Mouse (Mus musculus) G1E (cell line): Measurements from ENCODE around the gene Rasgef1b. TPM values are rescaled to one million over a fixed set of nuclear protein-coding genes. Genes with fewer than 3 reads are reported as not detected.

Experiments
- ATAC-seq: 2 replicates; pipeline ENCODE4 v1.8.0; 2016; ENCODE audit warnings: mild to moderate bottlenecking; ENCODE audit not compliant: insufficient number of reproducible peaks, poor library complexity, low FRiP score, severe bottlenecking; ENCODE audit errors: extremely low read depth
- DNase-seq: peaks from one replicate; pipeline ENCODE4 v3.0.0; 2012; ENCODE audit warnings: low spot score
- H3K27me3 ChIP-seq: 2 replicates; pipeline ENCODE4 v1.6.1; 2012; ENCODE audit warnings: mild to moderate bottlenecking, low read length, inconsistent platforms; ENCODE audit not compliant: insufficient read depth
- H3K36me3 ChIP-seq: replicated peaks from 2 replicates; pipeline ENCODE3; 2012; ENCODE audit warnings: mild to moderate bottlenecking, inconsistent platforms
- H3K4me1 ChIP-seq: 2 replicates; pipeline ENCODE4 v1.6.1; 2012; ENCODE audit warnings: low read depth, low read length, inconsistent platforms, mixed read lengths; ENCODE audit not compliant: insufficient read depth
- H3K4me3 ChIP-seq: 2 replicates; pipeline ENCODE4 v1.5.1; 2012; ENCODE audit warnings: low read depth, mild to moderate bottlenecking, inconsistent platforms, low read length, moderate library complexity, mixed read lengths
- H3K9me3 ChIP-seq: replicated peaks from 2 replicates; pipeline ENCODE4 v1.6.1; 2012; ENCODE audit warnings: inconsistent platforms
- CTCF ChIP-seq: IDR thresholded peaks from 2 replicates; pipeline ENCODE4 v1.5.1; 2012; ENCODE audit warnings: low read depth, low read length, inconsistent platforms, mixed read lengths
- GATA1 ChIP-seq: IDR thresholded peaks from 2 replicates; pipeline ENCODE4 v1.6.1; 2012; ENCODE audit warnings: borderline replicate concordance, low read length, inconsistent platforms, mixed read lengths
- GATA2 ChIP-seq: IDR thresholded peaks from 2 replicates; pipeline ENCODE4 v1.6.1; 2012; ENCODE audit warnings: low read depth, low read length, inconsistent platforms, borderline replicate concordance
- POLR2AphosphoS5 ChIP-seq: IDR thresholded peaks from 2 replicates; pipeline ENCODE4 v1.6.1; 2012; ENCODE audit warnings: low read depth, low read length, inconsistent platforms; ENCODE audit not compliant: insufficient replicate concordance
- TAL1 ChIP-seq: conservative IDR thresholded peaks from 2 replicates; pipeline ENCODE4 v1.6.1; 2012; ENCODE audit warnings: low read depth, low read length, inconsistent platforms, mixed read lengths
- polyA plus RNA-seq: library from polyadenylated mRNA; stranded (reverse); fragments of >175 nt; gene quantifications from 2 replicates; pipeline ENCODE4 v1.2.3, GENCODE M21; 2012
- total RNA-seq, 2 experiments: library from RNA; stranded (forward) in 1 of 2; stranded (reverse) in 1 of 2; fragments of 200-1000 nt in 1 of 2; fragments of >200 nt in 1 of 2; fragmentation: Nextera tagmentation in 1 of 2; gene quantifications; 2 replicates each; pipeline ENCODE4 v1.2.3; 2014 to 2017

Gene Rasgef1b
- total and polyA plus RNA-seq, 3 experiments = 0.38 TPM; not detected in 2

- H3K27me3 ChIP-seq = no peaks in the 10 kb centered on the region
- H3K4me1 ChIP-seq = no peaks in the 10 kb centered on the region
- no peak for TF ChIP-seq GATA1
- TF ChIP-seq TAL1 = no peak
- TF ChIP-seq GATA2 = no peak
- no peak for TF ChIP-seq CTCF
- ATAC-seq (no peak), DNase-seq (no peak)
- H3K36me3 ChIP-seq = no peaks in the 10 kb centered on the region
- peaks cover 69% of the 10 kb centered on the region for H3K9me3 ChIP-seq
- H3K4me3 ChIP-seq = no peak overlapping the region
Measured at GRCm38 (mm10) chr5:99479263-99480077, 249.4 kb downstream of the Rasgef1b start.

GRCm38 (mm10) chr5:99478716-99479115 lies 250.1 kb downstream of the Rasgef1b start:
- no peak overlapping the region for H3K4me3 ChIP-seq
- H3K36me3 ChIP-seq = no peaks in the 10 kb centered on the region
- ATAC-seq (no peak), DNase-seq (no peak)
- H3K27me3 ChIP-seq = no peaks in the 10 kb centered on the region
- TF ChIP-seq POLR2AphosphoS5 (no peak), GATA2 (no peak), GATA1 (no peak), CTCF (no peak)
- H3K9me3 ChIP-seq = peaks cover 67% of the 10 kb centered on the region
- no peaks in the 10 kb centered on the region for H3K4me1 ChIP-seq

- ATAC-seq = no peak
- Histone ChIP-seq H3K9me3 (peaks cover 65% of the 10 kb centered on the region), H3K27me3 (no peaks in the 10 kb centered on the region), H3K4me1 (no peaks in the 10 kb centered on the region), H3K36me3 (no peaks in the 10 kb centered on the region), H3K4me3 (no peak overlapping the region)
- TF ChIP-seq GATA1 (no peak), POLR2AphosphoS5 (no peak), GATA2 (no peak), CTCF (no peak)
- no peak for DNase-seq
Measured at GRCm38 (mm10) chr5:99477420-99477815, 251.4 kb downstream of the Rasgef1b start.

GRCm38 (mm10) chr5:99476640-99477419 lies 252.0 kb downstream of the Rasgef1b start:
- ATAC-seq = no peak

GRCm38 (mm10) chr5:99472607-99473335 lies 256.1 kb downstream of the Rasgef1b start:
- H3K36me3 ChIP-seq = no peaks in the 10 kb centered on the region
- no peak for ATAC-seq
- no peak overlapping the region for H3K4me3 ChIP-seq
- H3K9me3 ChIP-seq = peaks cover 46% of the 10 kb centered on the region
- H3K27me3 ChIP-seq = no peaks in the 10 kb centered on the region
- DNase-seq = no peak
- no peak for TF ChIP-seq POLR2AphosphoS5
- no peak for TF ChIP-seq CTCF
- TF ChIP-seq GATA1 = no peak
- TF ChIP-seq GATA2 = no peak
- no peak for TF ChIP-seq TAL1
- no peaks in the 10 kb centered on the region for H3K4me1 ChIP-seq

More at GRCm38 (mm10) chr5:99476640-99477419, 252.0 kb downstream of the Rasgef1b start:
- Histone ChIP-seq H3K9me3 (peaks cover 59% of the 10 kb centered on the region), H3K36me3 (no peaks in the 10 kb centered on the region), H3K4me1 (no peaks in the 10 kb centered on the region), H3K4me3 (no peak overlapping the region), H3K27me3 (no peaks in the 10 kb centered on the region)
- DNase-seq = no peak
- TF ChIP-seq POLR2AphosphoS5 = no peak
- no peak for TF ChIP-seq TAL1
- no peak for TF ChIP-seq GATA1
- no peak for TF ChIP-seq GATA2
- no peak for TF ChIP-seq CTCF

- H3K27me3 ChIP-seq = no peaks in the 10 kb centered on the region
- ATAC-seq (no peak), DNase-seq (no peak)
- H3K4me3 ChIP-seq = no peak overlapping the region
- H3K9me3 ChIP-seq = peaks cover 39% of the 10 kb centered on the region
- TF ChIP-seq CTCF (no peak), TAL1 (no peak), POLR2AphosphoS5 (no peak), GATA1 (no peak), GATA2 (no peak)
- H3K4me1 ChIP-seq = no peaks in the 10 kb centered on the region
- no peaks in the 10 kb centered on the region for H3K36me3 ChIP-seq
Measured at GRCm38 (mm10) chr5:99471790-99472189, 257.1 kb downstream of the Rasgef1b start.
